Mouse (Mus musculus) brain, embryonic 14.5 days (tissue): ENCODE measurements around the gene Adgrf5.

Source experiments
- CTCF ChIP-seq: fragments of 200-500 bp; IDR thresholded peaks from 2 replicates; pipeline ENCODE4 v1.5.1; 2012; ENCODE audit warnings: inconsistent platforms, mild to moderate bottlenecking, moderate library complexity, borderline replicate concordance; ENCODE audit not compliant: insufficient read depth, insufficient read length; ENCODE audit errors: extremely low read depth
- POLR2A ChIP-seq: fragments of 200-500 bp; IDR thresholded peaks from 2 replicates; pipeline ENCODE4 v1.6.1; 2012; ENCODE audit warnings: mild to moderate bottlenecking, inconsistent platforms, borderline replicate concordance; ENCODE audit not compliant: poor library complexity, insufficient read depth, insufficient read length, severe bottlenecking; ENCODE audit errors: extremely low read depth

GRCm38 (mm10) chr17:43501631-43502030, 141.4 kb downstream of the Adgrf5 start:
- no peak for TF ChIP-seq CTCF
- no peak for TF ChIP-seq POLR2A
